Mouse (Mus musculus) heart, adult 2 months (tissue): ENCODE results near the gene Car11. TPM values are rescaled to one million over a fixed set of nuclear protein-coding genes. Genes with fewer than 3 reads are reported as not detected.
A peak's percentile ranks its signal among the peaks of the same experiment; 100 is the strongest.

ENCODE experiments used
- DNase-seq, 2 experiments: peaks; one replicate each; pipeline ENCODE4 v3.0.0; 2021
- H3K27ac ChIP-seq: fragments of 200-600 bp; 2 replicates; pipeline ENCODE4 v1.8.1; 2022
- H3K27me3 ChIP-seq: fragments of 200-500 bp; 2 replicates; pipeline ENCODE4 v1.6.1; 2012; ENCODE audit warnings: mild to moderate bottlenecking, low read length, inconsistent platforms, mixed read lengths; ENCODE audit not compliant: control insufficient read depth, insufficient read depth
- H3K36me3 ChIP-seq: fragments of 200-500 bp; 2 replicates; pipeline ENCODE4 v1.6.1; 2012; ENCODE audit warnings: low read length, inconsistent platforms; ENCODE audit not compliant: control insufficient read depth, insufficient read depth
- H3K4me1 ChIP-seq: fragments of 200-500 bp; 2 replicates; pipeline ENCODE4 v1.6.1; 2011; ENCODE audit warnings: low read length; ENCODE audit not compliant: control insufficient read depth, insufficient read depth
- H3K4me3 ChIP-seq: fragments of 200-600 bp; 2 replicates; pipeline ENCODE4 v1.8.1; 2022
- H3K79me2 ChIP-seq: fragments of 200-500 bp; replicated peaks from 2 replicates; pipeline ENCODE4 v1.6.1; 2012; ENCODE audit warnings: mild to moderate bottlenecking, inconsistent platforms, low read length, moderate library complexity, mixed read lengths; ENCODE audit not compliant: control insufficient read depth, insufficient read depth
- H3K9ac ChIP-seq: fragments of 200-500 bp; 2 replicates; pipeline ENCODE4 v1.6.1; 2012; ENCODE audit warnings: low read depth, mild to moderate bottlenecking, control low read depth, inconsistent platforms, low read length, mixed read lengths
- CTCF ChIP-seq: fragments of 200-600 bp; IDR thresholded peaks from 2 replicates; pipeline ENCODE4 v1.8.1; 2022; ENCODE audit warnings: antibody characterized with exemption, mild to moderate bottlenecking, moderate library complexity
- EP300 ChIP-seq: fragments of 200-500 bp; IDR thresholded peaks from 2 replicates; pipeline ENCODE4 v1.6.1; 2011; ENCODE audit warnings: low read depth, low read length, control low read depth; ENCODE audit not compliant: insufficient read depth
- POLR2A ChIP-seq: fragments of 200-500 bp; IDR thresholded peaks from 2 replicates; pipeline ENCODE4 v1.6.1; 2011; ENCODE audit warnings: mild to moderate bottlenecking, low read depth, low read length, control low read depth; ENCODE audit not compliant: insufficient read depth
- WGBS: fragments of 180-500 bp; shearing (Covaris S2); methylation state at CpG from one replicate; pipeline ENCODE4 v1.1.7; 2018; 5-methylcytosine and 5-hydroxymethylcytosine counted together
- intact Hi-C: fragments of 180-260 bp; cut with DNase I; formaldehyde crosslinking; loops from one replicate; pipeline ENCODE4 v1.15.1; 2025
- polyA plus RNA-seq: library from polyadenylated mRNA; depleted of rRNA; stranded (reverse); fragments of >200 nt; gene quantifications from 2 replicates; pipeline ENCODE4 v1.2.3, GENCODE M21; 2012
- total RNA-seq, 2 experiments: library from RNA; stranded (reverse); gene quantifications; 2 replicates each; pipeline ENCODE4 v1.2.3; 2021

The Car11 gene
- total and polyA plus RNA-seq, 3 experiments, result 5.2 to 10.6 (median 6.8) TPM

DNA sequence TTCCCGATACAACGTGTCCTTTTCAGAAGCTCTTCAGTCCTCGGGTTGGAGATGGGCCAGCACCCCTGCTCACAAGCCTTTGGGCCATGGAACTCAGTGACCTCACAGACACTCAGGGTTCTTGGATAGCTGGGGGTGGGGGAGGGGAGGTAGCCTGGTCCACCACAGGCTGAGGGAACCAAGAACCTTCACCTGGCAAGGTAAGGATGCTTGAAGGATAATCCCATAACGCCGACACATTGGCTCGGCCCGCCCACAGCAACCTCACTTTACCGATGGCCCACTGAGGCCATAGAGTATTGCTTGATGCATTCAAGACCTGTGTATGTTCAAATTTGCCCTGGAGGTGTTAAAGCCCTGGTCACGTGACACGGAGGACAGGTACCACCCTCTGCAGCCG lies 26.1 kb downstream of the Car11 start, which contains the start of gene Spaca4:
Gene Spaca4 (minus strand): TSS at position 101 of the 400 bp plus-strand sequence.
- Histone ChIP-seq H3K4me3 (no peak within 1 kb of the TSS), H3K27me3 (no peaks in the 10 kb centered on the region), H3K27ac (no peak within 1 kb of the TSS), H3K9ac (no peak within 1 kb of the TSS), H3K36me3 (no peaks in the 10 kb centered on the region), H3K79me2 (no peaks in the 10 kb centered on the region), H3K4me1 (no peaks in the 10 kb centered on the region)
- no peak for TF ChIP-seq CTCF
- no peak for TF ChIP-seq POLR2A
- no peak for TF ChIP-seq EP300
- 89% methylated on average over 11 of the region's 11 CpGs for WGBS
- no peak for DNase-seq
- intact Hi-C loops, result no loop called here

- no peaks in the 10 kb centered on the region for H3K36me3 ChIP-seq
- H3K27me3 ChIP-seq, result no peaks in the 10 kb centered on the region
- 92% methylated on average over 10 of the region's 10 CpGs for WGBS
- no peak overlapping the region for H3K9ac ChIP-seq
- H3K79me2 ChIP-seq, result no peaks in the 10 kb centered on the region
- no peak overlapping the region for H3K27ac ChIP-seq
- no peak overlapping the region for H3K4me3 ChIP-seq
- TF ChIP-seq EP300 (no peak), POLR2A (no peak), CTCF (no peak)
- no peaks in the 10 kb centered on the region for H3K4me1 ChIP-seq
- DNase-seq, result no peak
- intact Hi-C loops, result no loop called here
Observed at GRCm38 (mm10) chr7:45726419-45726818, 26.8 kb downstream of the Car11 start.

GRCm38 (mm10) chr7:45727625-45728024 lies 28.0 kb downstream of the Car11 start:
- H3K36me3 ChIP-seq, result no peaks in the 10 kb centered on the region
- H3K4me1 ChIP-seq, result no peaks in the 10 kb centered on the region
- H3K27ac ChIP-seq, result no peak overlapping the region
- H3K79me2 ChIP-seq, result no peaks in the 10 kb centered on the region
- TF ChIP-seq EP300 (no peak), POLR2A (no peak), CTCF (no peak)
- H3K4me3 ChIP-seq, result no peak overlapping the region
- WGBS, result 71% methylated on average over 3 of the region's 3 CpGs
- H3K27me3 ChIP-seq, result no peaks in the 10 kb centered on the region
- DNase-seq, result no peak
- intact Hi-C loops, result no loop called here
- no peak overlapping the region for H3K9ac ChIP-seq

- H3K4me1 ChIP-seq, result no peaks in the 10 kb centered on the region
- no peak for DNase-seq
- 29% methylated on average over 16 of the region's 16 CpGs for WGBS
- intact Hi-C loops, result no loop called here
- H3K79me2 ChIP-seq, result no peaks in the 10 kb centered on the region
- no peak overlapping the region for H3K4me3 ChIP-seq
- TF ChIP-seq CTCF, result peak; percentile 35
- no peak for TF ChIP-seq EP300
- no peak for TF ChIP-seq POLR2A
- no peaks in the 10 kb centered on the region for H3K27me3 ChIP-seq
- H3K36me3 ChIP-seq, result no peaks in the 10 kb centered on the region
- no peak overlapping the region for H3K9ac ChIP-seq
- no peak overlapping the region for H3K27ac ChIP-seq
Observed at GRCm38 (mm10) chr7:45730727-45731431, 31.2 kb downstream of the Car11 start.

- H3K27me3 ChIP-seq, result no peaks in the 10 kb centered on the region
- H3K27ac ChIP-seq, result no peak overlapping the region
- DNase-seq, result no peak
- intact Hi-C loops, result no loop called here
- no peak overlapping the region for H3K9ac ChIP-seq
- WGBS, result 66% methylated on average over 5 of the region's 5 CpGs
- no peaks in the 10 kb centered on the region for H3K79me2 ChIP-seq
- no peaks in the 10 kb centered on the region for H3K36me3 ChIP-seq
- no peaks in the 10 kb centered on the region for H3K4me1 ChIP-seq
- H3K4me3 ChIP-seq, result no peak overlapping the region
- TF ChIP-seq EP300, result no peak
- no peak for TF ChIP-seq CTCF
- no peak for TF ChIP-seq POLR2A
Observed at GRCm38 (mm10) chr7:45733477-45733876, 33.8 kb downstream of the Car11 start.

- TF ChIP-seq CTCF, result peak; percentile 91
- TF ChIP-seq POLR2A, result no peak
- TF ChIP-seq EP300, result peak; percentile 72; the same call in 1 of the 2 replicates
- intact Hi-C loops, result loop anchor here (1.0 to 2.0 kb wide), 3 partner anchors 62 to 270 kb away; no protein-coding TSS in a partner anchor
Observed at GRCm38 (mm10) chr7:45739162-45739763, 39.6 kb downstream of the Car11 start.

More at GRCm38 (mm10) chr7:45739162-45739763, 39.6 kb downstream of the Car11 start:
- H3K27me3 ChIP-seq, result no peaks in the 10 kb centered on the region
- H3K4me1 ChIP-seq, result no peaks in the 10 kb centered on the region
- WGBS, result 7% methylated on average over 9 of the region's 9 CpGs
- no peak overlapping the region for H3K4me3 ChIP-seq
- H3K36me3 ChIP-seq, result no peaks in the 10 kb centered on the region
- DNase-seq, result peak; percentile 73 to 74
- no peaks in the 10 kb centered on the region for H3K79me2 ChIP-seq
- H3K27ac ChIP-seq, result no peak overlapping the region
- H3K9ac ChIP-seq, result no peak overlapping the region
